Mouse (Mus musculus) heart, adult 8-10 months (tissue): Measurements from ENCODE around the gene Ifi207. TPM values are rescaled to one million over a fixed set of nuclear protein-coding genes. Genes with fewer than 3 reads are reported as not detected.
"Not testable (repeated sequence)": the region's sequence is repeated elsewhere in the genome, so short reads cannot be mapped to it uniquely, and the experiment has no call there.

ENCODE experiments used
- DNase-seq: peaks from one replicate; pipeline ENCODE4 v3.0.0; 2022; ENCODE audit warnings: low spot score
- total RNA-seq, 4 experiments: library from RNA; stranded (reverse); gene quantifications; 2 replicates each; pipeline ENCODE4 v1.2.4; 2022

Ifi207 gene
- total RNA-seq: 1 to 10 TPM; 4.4 to 7.6 (median 5.2) TPM

DNA sequence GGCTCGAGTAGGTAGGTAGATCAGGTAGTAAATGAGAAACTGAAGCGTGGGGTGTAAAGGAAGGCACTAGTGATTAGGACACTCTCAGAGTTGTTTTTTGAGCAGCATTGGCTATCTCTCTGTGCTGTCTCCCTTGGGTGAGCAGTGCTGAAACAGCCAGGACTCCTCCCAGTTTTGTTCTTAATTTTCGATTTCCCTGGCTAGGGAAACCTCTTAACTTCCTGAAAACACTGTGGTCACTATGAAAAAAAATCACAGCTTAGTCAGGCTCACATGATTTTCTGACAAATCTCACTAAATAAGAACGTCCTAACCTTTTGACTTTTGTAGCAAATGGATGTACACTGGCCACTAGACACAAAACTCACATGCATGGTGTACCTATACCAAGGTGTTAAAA lies at the start of gene Ifi207:
Ifi207 (minus strand) TSS at position 92 of the 400 bp plus-strand sequence.
- DNase-seq: peak; percentile 84

DNA sequence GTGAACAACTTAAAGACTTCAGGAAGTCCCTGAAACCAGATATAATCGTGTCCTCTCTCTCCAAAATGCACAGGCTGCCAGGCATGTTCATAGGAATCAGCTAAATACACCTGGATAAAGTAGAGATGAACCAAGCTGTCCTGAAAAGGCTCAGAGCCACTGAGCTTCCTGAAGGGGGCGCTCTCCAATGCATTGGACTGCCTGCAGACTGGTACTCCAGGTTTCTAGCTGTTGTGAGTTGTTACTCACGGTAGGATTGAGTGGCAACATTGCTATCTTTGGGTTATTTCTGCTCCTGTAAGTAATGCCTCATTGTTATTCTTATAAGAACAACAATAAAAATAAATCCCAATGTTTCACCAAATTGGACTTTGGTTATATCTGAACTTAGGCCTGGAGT lies 31.9 kb upstream of the Ifi207 start:
- DNase-seq: not testable (repeated sequence)

DNA sequence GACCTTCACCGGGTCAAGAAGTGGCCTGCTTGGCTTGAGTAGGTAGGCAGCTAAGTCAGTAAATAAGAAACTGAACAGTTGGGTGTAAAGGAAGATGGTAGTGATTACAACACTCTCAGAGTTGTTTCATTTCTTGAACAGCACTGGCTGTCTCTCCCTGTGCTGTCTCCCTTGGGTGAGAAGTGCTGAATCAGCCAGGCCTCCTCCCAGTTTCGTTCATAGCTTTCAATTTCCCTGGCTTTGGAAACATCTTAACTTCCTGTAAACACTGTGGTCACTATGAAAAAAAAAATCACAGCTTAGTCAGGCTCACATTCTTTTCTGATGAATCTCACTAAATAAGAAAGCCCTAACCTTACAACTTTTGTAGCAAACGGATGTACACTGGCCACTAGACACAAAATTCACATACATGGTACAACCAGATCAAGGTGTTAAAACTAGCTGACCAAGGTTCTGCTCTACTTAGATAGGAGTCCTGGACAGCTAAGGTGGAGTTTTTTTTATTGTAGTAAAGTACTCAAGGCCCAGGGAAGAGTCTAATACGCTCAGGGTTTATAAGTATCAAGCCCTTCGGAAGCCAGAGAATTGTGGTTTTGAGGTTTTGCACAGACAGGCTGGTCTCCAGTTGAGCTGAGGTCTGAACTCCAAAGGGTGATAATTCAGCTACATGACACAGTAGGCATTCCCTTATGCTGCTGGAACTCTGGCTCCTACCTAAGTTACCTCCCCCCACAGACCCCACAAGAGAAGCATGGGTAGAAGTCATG lies 25.5 kb upstream of the Ifi207 start, which contains the start of gene Ifi204:
Ifi204 (minus strand) TSS at position 96 of the 770 bp plus-strand sequence.
- DNase-seq: peak; percentile 83

DNA sequence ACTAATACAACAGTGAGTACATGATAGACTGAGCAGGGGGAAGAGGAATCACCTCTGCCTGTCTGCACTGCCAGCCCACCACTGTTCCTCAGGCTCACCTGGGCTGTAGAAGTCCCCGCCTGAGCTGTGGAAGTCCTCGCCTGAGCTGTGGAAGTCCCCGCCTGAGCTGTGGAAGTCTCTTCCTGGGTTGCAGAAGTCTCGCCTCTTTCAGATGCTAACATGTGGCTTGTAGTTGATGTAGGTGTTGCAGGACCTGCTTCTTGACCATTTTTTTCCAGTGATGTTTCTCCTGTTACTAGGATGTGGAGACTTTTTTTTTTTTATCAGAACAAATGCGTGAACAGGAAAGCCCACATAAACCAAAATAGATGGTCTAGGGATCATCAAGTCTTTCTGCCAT lies 18.5 kb upstream of the Ifi207 start:
- DNase-seq: not testable (repeated sequence)

DNA sequence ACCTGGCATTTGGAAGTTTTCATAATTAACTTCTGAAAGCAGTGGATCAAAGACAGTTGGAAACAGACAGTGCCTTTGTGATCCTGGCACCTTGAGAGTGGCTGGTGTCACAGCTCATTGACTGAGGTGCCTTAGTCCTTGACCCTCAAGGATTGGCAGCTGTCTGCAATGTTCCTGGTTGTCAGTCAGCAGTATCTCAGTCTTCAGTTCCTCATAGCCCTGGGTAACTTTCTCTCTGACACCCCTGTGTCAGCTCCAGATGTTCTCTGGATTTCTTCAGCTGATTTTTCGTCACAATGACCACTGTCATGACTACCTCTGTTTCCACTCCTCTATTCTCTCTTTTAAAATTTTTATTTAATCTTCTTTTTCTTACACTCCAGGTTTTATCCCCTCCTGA lies 715 bp upstream of the Ifi207 start:
- no peak for DNase-seq

DNA sequence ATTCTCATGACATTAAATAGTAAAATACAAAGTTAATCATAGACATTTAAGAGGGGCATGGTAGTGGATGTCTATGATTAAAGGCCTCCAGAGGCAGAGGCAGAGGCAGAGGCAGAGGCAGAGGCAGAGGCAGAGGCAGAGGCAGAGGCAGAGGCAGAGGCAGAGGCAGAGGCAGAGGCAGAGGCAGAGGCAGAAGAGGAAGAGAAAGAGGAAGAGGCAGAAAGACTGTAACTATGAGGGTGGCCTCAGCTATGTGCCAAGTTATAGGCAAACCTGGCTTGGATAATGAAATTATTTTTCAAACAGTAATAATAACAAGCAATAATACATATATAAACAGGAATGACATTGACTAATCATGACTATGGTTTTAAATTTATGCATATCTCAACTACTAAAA lies 1.0 kb downstream of the Ifi207 start:
- no peak for DNase-seq

DNA sequence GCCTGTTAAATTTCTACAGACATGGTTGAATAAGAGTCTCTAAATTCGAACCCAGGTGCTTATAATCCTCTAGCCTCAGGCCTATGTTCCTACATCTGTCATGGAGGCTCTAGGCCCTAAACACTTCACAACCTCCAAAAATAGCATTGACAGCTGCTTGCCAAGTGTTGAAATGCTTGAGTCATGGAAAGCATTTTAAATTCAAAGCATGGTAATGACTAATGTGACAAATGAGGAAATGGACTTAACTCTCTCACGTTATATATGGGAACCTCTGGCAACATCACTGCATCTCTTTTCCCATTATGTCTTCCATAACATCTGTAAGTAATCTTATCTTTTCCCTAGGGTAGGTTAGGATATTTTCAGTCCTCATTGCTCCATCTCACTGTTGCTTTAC lies 4.6 kb downstream of the Ifi207 start:
- peak; percentile 41 for DNase-seq

DNA sequence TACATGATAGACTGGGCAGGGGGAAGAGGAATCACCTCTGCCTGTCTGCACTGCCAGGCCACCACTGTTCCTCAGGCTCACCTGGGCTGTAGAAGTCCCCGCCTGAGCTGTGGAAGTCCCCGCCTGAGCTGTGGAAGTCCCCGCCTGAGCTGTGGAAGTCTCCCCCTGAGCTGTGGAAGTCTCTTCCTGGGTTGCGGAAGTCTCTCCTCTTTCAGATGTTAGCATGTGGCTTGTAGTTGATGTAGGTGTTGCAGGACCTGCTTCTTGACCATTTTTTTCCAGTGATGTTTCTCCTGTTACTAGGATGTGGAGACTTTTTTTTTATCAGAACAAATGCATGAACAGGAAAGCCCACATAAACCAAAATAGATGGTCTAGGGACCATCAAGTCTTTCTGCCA lies 6.5 kb downstream of the Ifi207 start:
- DNase-seq: not testable (repeated sequence)

DNA sequence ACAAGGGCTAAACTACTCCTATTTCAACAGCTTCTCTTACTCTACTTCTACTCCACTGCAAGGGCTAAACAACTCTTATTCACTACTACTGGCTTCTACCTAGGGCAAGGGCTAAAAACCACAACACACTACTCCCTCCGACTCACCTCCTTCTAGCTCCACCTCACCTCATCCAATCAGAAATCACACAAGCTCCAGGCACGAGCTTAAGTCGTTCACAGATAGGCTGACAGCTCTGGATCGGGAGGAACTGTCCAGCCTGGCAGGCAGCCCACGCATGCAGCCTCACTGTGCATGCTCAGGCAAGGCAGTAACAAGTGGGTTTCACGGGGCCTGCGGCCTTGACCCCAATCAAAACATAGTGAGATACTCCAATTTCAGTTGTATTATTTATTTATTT lies 8.3 kb downstream of the Ifi207 start:
- DNase-seq: no peak

DNA sequence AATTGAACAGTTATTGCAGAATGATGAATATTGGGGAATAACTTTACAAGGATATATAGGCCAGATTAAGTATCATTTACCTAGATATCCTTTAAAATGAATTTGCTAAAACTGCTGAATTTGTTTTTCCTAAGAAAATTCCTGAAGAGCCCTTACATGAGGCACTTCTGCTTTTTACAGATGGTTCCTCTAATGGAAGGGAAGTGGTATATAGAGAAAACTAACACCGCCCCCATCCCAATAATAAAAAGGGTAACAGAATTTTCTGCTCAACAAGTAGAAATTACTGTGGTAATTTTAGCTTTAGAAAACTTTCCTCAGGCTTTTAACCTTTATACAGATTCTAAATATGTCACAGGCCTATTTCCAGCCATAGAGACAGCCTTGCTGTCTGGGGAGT lies 47.3 kb downstream of the Ifi207 start:
- peak; percentile 2 for DNase-seq

DNA sequence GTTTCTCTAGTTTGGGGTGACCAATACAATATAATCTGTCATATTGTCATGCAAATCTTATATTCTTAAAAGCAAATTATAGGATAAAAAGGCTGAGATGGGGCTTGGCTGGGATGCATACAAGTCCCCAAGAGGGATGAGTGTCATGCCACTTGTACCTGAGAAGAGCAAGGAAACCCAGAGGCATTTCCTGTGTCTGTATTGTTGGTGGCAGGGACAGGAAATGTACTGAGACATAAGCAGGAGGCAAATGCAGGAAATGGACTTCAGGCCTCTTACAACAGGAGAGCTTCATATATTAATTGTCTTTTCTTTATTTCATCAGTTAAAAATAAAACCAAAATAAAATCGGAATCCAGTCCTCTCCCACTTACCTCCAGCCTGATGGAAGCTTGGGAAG lies 62.9 kb downstream of the Ifi207 start:
- DNase-seq: not testable (repeated sequence)

DNA sequence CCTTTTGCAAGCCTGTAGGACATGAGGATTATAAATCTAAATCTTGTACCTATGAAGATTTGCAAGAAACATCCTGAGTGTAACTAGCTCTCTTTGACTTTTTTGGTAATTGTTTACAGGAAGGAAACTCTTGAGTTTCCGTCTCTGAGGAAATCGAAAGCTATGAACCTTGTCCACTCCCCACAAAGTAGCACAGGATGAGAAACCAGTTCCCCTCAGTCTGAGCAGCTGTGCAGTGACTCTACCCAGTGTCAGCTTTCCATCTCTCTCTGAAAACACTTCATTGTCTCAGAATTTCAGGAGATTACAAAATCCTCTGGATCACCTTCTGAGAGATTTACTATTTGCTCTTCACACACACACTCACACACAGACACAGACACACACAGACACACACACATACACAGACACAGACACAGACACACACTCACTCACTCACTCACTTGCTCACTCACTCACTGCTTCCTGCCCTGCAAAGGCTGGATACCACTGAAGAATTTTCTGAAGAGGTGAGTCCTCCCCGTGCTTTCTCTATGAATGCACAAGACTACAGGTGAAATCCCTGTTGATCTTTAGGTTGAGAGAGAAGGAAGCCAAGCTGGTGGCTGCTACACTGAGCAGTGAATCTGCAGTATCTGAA lies 68.0 kb downstream of the Ifi207 start, which contains the start of gene Ifi208:
Ifi208 (plus strand) TSS at position 218 of the 640 bp plus-strand sequence.
- DNase-seq: peak; percentile 3

Other genes starting within 250 kb of the Ifi207 start
- gene Ifi214, start 205.8 kb downstream of the Ifi207 start, total RNA-seq: not detected
- gene Ifi213, start 142.5 kb downstream of the Ifi207 start, total RNA-seq: under 1 TPM; 0.09 to 0.16 (median 0.14) TPM
- under 1 TPM; 0.24 to 0.49 (median 0.34) TPM for gene Ifi209, start 110.8 kb downstream of the Ifi207 start, total RNA-seq
- 1 to 10 TPM in 1 of 4 experiments, under 1 TPM in 3; 0.75 to 1.2 (median 0.87) TPM for gene Ifi208, start 68.1 kb downstream of the Ifi207 start, total RNA-seq
- gene Ifi204, start 25.2 kb upstream of the Ifi207 start, total RNA-seq: 1 to 10 TPM; 1.5 to 2.4 (median 1.9) TPM
- 1 to 10 TPM; 1.3 to 2.7 (median 1.5) TPM for gene Ifi211, start 171.3 kb upstream of the Ifi207 start, total RNA-seq
- 10 to 100 TPM in 3 of 4 experiments, 1 to 10 TPM in 1; 8.1 to 16.2 (median 12.3) TPM for gene Mndal, start 200.7 kb upstream of the Ifi207 start, total RNA-seq
- gene Ifi203, start 200.9 kb upstream of the Ifi207 start, total RNA-seq: 10 to 100 TPM in 3 of 4 experiments, 1 to 10 TPM in 1; 8.5 to 14.2 (median 12.0) TPM
- gene Ifi202b, start 241.0 kb upstream of the Ifi207 start, total RNA-seq: not detected